Mouse (Mus musculus) layer of hippocampus, adult 9-11 months (tissue): ENCODE data around the gene Inhbc.

Experiments
- DNase-seq: peaks from one replicate; pipeline ENCODE4 v3.0.0; 2022

Inhbc gene

DNA sequence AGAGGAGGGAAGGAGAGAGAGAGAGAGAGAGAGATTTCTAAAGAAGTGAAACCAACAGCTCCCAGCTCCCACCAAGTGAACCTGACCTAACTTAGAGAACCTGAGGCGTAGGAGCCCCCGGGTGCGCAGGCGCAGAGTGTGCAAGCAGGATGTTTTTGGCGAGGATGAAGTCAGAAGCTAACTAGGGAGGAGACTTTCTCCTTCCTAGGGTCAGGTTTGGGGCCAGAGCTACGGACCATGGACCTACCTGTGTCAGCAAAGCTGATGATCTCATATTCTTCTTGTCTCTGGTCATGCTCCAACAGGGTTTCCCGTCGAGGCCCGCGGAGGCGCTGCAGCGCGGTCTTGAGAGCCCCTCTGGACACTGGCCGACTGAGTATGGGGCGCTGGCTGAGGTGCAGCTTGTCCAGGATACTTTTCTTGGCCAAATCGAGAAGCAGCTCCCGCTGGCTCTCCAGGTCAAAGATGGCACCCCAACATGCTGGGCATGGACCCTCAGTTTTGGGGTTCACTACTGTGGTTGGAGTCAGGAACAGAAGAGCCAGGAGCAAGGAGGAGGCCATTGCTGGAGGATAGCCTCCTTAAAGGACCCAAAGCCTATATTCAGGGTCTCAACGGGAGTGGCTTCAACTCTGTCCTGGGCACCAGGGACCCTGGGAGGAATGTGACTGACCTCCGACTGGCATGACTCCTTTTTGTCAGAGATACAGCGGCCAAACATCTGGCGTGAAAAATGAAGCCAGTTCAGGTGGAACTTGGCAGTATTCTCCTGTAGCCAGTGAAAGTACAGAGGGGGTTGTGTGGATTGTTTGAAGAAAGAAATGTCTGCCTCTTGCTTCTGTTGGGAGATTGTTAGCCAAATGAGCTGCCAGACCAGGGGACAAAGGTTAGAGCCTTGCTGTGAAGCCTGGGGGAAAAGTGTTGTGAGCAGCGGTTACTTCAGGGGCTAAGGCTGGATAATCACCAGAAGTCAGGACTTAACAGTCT lies at the start of gene Inhbc:
Gene Inhbc, minus strand, starts transcription at position 598 of the 987 bp plus-strand sequence.
- DNase-seq, result no peak

DNA sequence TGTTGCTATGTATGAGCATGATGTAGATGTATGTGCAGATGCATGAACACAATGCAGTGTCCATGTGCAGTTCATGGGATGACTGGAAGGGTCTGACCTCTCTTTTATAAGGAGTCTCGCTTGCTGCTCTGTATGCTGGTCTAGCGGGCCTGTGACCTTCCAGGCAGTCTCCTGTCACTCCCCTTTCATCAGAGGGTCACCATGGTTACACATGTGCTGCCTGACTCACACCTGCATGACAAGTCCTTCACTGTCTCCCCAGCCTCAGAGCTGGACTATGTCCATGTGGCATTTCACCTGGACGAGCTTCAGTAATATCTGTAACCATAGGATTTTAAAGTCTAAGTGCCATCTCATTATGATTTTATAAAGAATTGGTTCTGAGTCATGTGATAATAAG lies 43.9 kb upstream of the Inhbc start:
- DNase-seq, result no peak

DNA sequence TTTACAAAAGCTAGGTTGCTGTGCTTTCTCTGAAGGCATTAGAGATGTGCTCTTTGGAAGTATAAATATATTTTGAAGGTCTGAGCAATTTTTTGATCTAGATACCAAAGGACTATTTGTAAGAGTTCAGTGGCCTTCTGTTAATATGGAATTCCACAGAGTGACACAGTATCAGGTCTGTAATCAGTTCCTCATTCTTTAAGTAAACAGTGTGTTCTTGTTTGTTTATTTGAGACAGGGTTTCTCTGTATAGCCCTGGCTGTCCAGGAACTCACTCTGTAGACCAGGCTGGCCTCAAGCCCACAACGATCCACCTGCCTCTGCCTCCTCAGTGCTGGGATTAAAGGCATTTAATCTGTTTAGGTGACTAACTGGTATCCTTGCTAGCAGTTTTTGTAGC lies 43.4 kb upstream of the Inhbc start:
- DNase-seq, result no peak

DNA sequence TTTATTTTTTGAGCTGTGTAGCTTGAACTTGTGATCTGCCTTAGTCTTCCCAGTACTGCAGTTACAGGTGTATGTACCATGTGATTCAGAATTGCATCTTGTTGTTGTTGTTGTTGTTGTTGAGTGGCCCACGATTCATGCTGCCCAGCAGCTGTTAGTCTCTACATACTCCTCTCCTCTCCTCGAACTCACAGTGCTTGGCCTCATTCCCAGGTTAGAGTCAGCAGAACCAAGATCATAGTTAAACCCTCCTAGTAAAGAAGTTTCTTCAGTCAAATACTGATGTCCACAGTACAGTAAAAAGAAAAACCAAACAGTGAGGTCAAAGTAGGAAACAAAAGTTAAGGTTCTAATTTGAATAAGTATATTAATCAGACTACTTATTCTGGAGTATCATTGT lies 42.5 kb upstream of the Inhbc start:
- DNase-seq, result no peak

DNA sequence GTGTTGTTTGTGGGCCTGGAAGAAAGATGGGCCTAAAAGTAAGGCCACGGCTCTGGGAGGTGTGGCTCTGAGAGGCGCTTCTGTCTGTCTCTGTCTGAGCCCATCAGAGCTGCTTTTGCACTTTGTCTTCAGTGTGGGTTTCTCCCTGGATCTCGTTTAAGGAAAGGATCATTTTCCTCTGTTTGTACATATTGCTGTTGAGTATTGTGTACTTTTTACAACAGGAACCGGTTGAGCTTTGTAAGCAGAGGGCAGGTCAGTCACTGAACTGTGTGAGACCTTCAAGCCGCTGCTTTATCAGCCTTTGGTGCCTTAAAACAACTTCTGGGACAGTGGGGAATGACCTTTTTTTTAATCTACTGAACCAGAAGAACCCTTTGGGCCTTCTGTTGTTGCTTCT lies 41.9 kb upstream of the Inhbc start:
- no peak for DNase-seq

DNA sequence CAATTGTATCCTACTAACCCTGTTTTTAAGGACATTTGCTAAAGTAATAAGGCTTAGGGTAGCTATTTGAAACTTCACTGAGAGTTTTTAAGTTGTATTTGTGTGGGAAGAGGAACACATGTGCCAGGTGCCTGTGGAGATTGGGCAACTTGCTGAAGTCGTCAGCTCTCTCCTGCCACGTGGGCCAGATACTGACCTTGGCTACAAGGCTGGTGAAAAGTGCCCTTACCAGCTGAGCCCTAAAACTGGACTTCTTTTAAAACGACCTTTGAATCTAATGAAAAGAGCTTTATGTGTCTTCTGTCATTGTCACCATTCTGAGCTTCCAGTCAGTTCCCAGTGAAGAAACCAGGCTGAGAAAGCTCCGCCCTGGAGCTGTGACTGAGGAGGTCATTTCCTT lies 37.2 kb upstream of the Inhbc start:
- no peak for DNase-seq

DNA sequence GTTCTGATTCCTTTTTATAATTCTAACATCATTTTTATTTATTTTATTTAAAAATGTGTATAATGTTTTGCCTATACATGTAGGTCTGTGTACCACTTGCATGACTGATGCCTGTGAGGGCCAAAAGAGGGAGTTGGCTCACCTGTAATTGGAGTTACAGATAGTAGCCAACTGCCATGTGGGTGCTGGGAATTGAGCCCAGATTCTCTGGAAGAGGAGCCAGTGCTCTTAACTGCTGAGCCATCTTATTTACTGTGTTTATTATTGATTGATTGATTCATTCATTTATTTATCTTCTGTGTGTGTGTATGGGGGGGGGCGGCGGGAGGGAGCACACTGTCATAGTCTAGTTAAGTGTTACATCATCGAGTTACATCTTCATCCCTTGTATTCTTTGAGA lies 34.5 kb upstream of the Inhbc start:
- DNase-seq, result no peak

DNA sequence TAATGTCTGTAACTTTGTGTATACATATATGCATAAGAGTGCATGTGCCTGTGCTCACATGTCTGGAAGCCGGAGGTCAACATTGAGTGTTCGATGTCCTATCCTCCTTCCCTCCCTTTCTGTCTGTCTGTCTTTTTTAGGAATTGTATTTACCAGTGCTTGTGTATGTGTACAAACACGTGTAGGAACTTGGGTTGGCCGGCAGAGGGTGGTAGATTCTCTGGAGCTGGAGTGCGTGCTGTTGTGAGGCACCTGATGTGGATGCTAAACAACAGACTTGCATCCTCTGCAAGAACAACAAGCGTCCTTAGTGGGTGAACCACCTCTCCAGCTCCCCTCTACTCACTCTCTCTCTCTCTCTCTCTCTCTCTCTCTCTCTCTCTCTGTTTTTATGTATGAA lies 21.5 kb upstream of the Inhbc start:
- no peak for DNase-seq

DNA sequence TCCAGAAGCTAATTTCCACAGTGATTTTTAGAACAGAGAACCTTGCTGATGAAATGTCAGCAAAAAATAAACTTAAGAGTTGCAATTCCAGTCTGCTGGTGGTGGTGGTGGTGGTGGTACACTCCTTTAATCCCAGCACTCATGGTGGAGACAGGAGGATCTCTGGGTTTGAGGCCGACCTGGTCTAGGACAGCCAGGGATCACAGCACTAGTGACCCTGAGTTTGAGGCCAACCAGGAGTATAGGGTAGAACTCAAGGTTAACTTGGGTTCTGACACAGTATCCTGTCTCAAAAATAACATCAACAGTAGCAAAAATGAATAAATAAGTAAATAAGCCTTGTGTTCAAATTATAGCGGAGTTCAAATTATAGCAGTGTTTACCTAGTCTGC lies 11.5 kb upstream of the Inhbc start:
- DNase-seq, result no peak

DNA sequence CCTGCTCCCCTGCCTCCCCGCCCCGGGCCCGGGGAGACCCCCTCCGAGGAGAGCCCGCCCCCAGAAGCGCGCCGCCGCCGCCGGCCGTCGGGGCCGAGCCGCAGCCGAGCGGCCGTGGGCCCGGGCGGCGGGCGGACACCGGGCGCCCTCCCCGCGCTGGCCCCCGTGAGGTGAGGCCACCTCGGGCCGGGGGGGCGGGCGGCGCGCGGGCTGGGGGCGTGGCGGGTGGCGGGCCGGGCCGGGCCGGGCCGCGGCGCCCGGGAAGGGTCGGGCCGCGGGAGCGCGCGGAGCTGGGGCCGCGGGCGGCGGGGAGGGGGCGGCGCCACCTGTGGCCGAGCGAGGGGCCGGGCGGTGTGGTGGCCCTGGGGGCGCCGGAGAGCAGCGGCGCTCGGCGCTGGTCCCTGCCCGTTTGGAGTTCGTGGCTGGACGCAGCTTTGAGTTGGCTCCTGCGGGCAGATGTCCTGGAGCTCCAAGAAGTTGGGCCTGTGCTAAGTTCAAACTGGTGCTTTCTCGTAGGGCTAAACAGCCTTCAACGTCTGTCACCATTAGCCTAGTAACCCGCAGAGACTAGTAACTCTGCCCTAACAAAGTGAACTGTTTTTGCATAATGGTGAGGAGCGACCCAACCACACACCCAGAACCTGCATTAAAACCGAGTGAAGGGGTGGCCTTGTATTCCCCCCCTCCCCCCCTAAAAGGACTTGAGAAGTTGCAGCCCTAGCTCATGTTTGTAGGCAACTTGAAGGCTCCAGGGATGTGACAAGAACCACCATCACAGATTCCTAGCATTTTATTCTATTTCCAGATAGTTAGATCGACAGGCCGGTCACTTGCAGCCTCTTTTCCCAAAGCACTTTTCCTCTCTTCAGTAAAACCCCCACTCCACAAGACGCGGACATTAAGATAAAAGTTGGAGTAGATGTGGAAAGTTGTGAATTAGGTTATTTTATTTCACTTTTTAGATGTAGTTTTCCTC lies 10.8 kb upstream of the Inhbc start:
- DNase-seq, result peak; percentile 15

DNA sequence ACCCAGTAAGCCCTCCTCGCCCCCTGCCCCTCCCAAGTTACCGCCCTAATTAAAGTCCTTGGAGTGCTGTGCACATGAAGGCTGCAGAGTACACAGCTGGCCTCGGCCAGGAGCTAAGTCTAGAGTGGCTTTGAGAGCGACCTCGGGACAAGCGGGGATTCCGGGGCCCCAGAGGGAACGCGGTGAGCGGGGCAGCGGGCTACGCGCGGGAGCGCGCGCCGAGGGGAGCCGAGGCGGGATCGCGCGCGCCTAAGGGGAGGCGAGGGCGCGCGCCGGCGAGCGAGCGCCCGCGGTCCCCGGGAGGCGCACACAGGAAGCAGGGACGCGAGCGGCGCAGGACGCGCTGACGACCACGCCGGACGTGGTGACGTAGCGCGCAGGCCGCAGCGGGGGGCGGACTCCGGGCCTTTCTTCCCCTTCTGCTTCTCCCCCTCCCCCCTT lies 10.0 kb upstream of the Inhbc start, which contains the start of gene R3hdm2:
Gene R3hdm2, plus strand, starts transcription at position 77 of the 441 bp plus-strand sequence.
- peak; percentile 93 for DNase-seq

DNA sequence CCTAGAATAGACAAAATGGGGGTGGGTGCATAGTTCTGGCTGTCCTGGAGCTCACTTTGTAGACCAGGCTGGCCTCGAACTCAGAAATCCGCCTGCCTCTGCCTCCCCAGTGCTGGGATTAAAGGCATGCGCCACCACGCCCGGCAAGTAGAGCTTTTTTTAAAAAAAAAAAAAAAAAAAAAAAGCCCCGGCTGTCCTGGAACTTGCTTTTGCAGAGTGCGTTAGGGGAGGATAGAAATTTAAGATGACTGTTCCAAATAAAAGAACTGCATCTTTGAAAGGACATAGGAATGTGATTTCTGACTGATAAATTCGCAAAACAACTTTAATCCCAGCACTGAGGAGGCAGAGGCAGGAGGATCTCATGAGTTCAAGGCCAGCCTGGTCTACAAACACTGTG lies 9.4 kb upstream of the Inhbc start:
- no peak for DNase-seq

DNA sequence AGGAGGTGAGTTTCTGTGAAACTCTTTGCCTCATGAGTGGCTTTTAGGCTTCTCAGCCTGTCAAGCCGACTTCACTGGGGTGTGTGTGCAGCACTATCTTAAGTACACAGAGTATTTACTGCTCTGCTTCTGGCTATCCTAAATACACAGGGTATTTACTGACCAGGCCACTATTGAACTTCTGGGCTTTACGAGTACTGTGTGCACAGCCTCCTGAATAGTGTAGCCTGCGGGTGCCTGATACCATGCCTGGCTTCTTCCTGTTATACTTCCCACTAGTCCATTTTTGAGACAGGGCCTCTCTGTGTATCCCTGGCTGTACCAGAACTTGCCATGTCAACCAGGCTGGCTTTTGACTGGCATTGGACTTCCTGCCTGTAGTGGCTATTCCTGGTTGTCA lies 7.5 kb upstream of the Inhbc start:
- no peak for DNase-seq

DNA sequence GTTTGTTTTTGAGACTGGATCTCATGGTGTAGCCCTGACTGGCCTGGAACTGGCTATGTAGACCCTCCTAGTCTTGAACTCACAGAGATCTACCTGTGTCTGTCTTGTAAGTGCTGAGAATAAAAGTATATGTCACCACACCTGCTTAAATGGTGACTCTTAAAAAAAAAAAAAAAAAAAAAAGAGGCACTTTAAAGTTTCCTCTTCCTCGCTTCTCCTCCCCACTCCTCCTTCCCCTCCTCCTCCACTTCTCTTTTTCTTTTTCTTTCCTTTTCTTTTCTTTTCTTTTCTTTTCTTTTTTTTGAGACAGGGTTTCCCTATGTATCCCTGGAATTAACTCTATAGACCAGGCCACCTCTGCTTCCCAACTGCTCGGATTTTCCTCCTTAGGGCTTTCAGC lies 792 bp upstream of the Inhbc start:
- DNase-seq, result no peak

DNA sequence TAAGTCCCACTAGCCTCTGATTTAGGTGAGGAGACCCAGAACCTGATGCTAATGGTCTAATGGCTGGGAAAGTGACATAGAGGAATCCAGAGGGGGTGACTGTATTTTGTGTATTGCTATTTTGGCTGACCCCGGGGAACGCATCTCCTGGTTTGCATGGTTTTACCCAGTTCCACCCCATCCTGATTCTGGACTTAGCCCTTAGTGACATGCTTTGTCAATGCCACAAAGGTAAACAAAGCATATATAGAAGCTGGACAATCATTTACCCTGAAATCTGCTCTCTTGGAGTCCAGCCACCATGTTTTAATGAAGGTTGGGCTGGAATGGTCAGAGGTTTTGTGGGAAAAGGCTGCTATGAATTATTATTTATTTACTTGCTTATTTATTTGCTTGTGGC lies 2.0 kb downstream of the Inhbc start:
- no peak for DNase-seq

DNA sequence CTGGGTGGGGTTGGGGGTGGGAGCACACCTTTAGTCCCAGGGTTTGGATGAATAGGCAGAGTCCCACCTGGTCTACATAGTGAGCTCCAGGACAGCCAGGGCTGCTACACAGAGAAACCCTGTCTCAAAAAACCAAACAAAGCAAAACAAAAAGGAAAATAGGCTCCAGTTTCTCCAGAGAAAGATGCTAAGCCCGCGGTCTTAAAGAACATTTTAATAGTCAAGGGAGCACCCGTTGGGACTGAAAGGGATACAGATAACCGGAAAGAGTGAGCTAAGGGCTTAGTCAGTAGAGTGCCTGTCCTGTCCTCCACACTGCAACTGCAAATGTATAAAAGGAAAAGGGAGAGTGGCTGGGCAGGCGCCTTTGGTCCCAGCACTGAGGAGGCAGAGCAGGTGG lies 3.1 kb downstream of the Inhbc start:
- DNase-seq, result no peak

DNA sequence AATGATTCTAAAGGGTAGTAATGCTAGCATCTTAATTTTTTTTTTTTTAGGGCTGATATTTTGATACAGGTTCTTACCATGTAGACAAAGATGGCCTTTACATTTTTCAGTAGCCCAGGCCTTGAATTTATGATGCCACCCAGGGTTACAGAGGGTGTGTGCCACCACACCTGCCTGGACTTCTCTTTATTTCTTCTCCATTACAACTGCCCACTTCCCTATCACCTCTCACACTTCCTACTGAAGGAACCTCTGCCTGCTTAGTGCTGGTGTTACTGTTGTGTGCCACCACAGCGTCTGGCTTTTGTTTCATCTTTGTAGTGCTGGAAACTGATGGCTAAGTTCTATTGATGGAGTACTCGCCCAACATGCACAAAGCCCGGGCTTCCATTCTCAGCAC lies 9.5 kb downstream of the Inhbc start:
- DNase-seq, result no peak

DNA sequence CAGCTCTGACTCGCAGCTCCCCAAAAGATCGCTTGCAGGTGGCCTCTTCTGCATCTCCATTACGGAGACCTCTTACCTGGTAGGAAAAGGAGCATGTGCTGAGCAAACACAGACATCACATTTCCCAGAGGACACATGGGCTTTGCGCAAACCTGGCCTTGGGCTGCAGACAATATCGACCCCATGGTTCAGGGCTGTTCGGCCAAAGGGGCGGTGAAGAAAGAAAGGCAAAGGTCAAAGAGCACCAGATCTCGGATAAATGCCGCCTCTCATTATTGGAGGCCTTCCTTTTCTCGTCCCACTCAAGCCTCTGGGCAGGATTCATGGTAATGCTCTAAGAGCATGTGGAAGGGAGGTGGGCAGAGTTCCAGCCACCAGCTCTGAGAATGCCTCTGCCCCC lies 14.9 kb downstream of the Inhbc start:
- no peak for DNase-seq

DNA sequence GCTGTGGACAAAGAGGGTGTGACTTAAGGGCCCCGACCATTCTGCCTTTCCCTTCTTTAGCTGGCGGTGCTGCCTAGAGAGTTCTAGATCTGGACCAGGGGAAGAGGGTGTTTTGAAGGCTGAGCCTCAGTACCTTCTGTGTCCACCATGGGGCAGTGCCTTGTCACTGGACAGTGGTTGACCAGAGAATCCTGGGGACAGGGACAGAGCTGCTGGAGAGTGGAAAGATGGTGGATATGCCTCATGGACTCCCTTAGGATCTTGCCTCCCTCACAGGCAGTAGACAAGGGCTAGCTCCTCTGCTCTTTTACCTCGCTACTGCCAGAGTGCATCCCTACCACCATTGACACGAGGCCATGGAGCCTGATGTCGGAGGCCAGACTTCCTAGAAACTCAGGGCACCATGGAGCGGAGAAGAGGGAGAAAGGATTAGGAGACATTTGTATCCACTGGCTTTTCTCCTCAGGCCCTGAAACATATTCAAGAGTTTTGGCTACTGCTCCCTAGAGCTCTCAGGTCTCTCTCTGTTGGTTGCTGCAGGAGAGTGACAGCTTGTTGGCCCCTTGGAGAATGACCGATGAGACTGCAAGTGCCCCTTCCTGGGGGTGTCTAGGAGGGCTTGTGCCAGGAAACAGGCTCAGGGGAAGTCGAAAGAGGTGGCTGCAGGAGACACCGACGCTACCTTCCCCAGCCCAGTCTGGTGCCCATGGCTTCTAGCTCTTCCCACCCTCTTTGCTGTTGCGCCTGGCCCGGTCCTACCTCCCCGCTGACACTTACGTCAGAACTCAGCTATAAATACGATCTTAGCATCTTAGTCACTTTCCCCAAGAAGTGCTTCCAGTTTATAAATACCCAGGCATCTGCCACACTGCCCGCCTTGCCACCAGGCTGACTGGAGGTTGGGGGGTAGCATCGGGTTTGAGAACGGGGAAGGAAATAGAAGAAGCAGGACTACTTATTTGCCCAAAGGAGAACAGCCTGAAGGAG lies 16.0 kb downstream of the Inhbc start, which contains the start of gene Inhbe:
Gene Inhbe, minus strand, starts transcription at position 503 of the 987 bp plus-strand sequence.
- peak; percentile 88 for DNase-seq

DNA sequence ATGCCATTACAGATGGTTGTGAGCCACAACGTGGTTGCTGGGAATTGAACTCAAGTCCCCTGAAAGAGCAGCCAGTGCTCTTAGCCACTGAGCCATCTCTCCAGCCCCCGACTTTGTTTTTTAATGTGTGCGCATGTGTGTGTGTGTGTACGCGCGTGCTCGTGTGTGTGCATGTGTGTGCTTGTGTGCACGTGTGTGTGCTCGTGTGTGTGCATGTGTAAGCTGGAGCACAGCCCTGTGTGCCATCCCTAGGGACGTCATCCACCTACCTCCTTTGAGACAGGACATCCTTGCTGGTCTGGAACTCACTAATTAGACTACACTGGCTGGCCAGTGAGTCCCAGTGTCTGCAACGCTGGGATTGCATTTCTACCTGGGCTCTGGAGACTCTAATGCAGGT lies 17.5 kb downstream of the Inhbc start:
- DNase-seq, result no peak

DNA sequence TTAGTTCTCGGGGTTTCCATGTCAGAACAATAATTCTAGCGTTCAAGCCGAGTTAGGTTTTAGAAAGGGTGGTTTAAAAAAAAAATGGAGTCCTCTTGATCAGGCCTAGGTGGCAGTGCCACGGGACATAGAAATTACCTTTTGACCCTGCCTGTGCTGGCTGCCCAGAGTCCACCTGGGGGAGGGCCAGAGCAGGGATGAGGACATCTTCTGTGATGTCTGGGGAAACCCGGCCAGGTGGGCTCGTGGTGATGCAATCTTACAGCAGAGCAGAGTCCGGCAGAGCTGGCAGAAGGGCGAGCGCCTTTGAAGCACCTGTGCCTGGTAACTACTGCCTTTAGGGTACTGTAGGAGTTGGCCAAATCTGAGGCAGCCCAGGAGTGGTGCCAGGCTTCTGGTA lies 18.0 kb downstream of the Inhbc start:
- no peak for DNase-seq

DNA sequence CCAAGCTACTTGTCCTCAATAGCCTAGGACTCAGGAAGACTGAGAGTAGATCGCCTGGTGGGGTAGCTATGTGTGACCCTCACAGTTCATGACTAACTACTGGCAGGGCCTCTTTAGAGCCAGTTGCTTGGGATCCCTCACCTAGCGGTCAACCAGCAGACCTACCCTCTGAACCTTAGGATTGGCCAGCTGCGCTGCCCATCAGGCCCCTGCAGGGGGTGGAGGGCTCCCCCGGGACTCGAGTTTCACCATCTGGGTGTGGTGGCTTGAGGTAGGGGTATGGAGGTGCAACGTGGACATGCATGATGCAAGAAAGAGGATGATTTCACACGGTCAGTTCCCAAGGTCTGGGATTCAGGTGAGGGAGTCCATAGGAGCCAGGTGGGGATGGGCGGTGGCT lies 18.5 kb downstream of the Inhbc start:
- no peak for DNase-seq
